ENCODE assay signal across 18 mouse cellular contexts in the genomic region with DNA sequence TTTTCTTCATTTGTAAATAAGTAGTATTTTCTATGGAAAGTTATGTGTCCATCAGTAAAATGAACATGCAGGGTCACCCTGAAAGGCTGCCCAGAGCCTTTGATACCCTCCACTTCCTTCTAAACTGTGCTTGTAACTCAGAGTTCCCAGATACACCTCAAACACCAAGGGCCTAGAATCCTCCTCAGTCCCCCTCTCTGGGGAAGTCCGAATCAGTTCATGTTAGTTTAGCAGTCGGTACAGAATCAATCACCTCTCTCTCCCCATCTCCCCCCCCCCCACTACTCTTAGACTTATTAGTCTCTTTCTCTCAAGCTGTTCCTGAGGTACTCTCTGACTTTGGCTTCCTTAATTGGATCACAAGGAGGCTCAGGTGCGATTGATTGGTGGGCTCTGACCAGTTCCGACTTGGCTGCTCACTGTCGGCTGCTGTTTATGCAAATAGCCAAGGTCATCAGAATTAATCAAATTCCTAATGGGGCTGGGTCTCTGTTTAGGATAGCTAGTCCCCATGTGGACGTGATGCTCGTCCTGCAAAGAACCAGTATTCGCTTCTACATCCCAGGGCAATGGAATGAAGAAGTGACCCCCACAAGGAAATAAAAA. TPM values are rescaled to one million over a fixed set of nuclear protein-coding genes. Genes with fewer than 3 reads are reported as not detected.
DNase-seq lines count a peak whose midpoint lies in the region; ATAC-seq lines count a peak whose summit lies in the region.
"Had no signal": no experiment of that assay in that cellular context is flagged by ENCODE, and none has a peak within 500 bp of the region (broad histone marks: within the 10 kb centered on the region; RNA-seq: fewer than 3 reads in every experiment).

No protein-coding gene starts in this region.

- H3K4me3 ChIP-seq in hindbrain, embryonic 10.5 days = no peak overlapping the region
- no peak overlapping the region for H3K4me3 ChIP-seq in hindbrain, embryonic 14.5 days (replicated peaks; ENCODE audit: low read length)
- no peak overlapping the region for H3K4me3 ChIP-seq in neural tube, embryonic 11.5 days (ENCODE audit: low read depth, low read length)
- H3K4me3 ChIP-seq in forebrain, embryonic 11.5 days (ENCODE audit: low read depth, low read length) = no peak overlapping the region
- no peak overlapping the region for H3K4me3 ChIP-seq in midbrain, embryonic 13.5 days (replicated peaks)
- H3K4me3 ChIP-seq: limb, embryonic 15.5 days had no signal

- peak overlapping the region; percentile 65 for H3K27ac ChIP-seq in hindbrain, embryonic 10.5 days
- no peak overlapping the region for H3K27ac ChIP-seq in hindbrain, embryonic 14.5 days
- H3K27ac ChIP-seq in neural tube, embryonic 11.5 days (ENCODE audit: low read depth, low read length) = peak overlapping the region; percentile 44; the same call in 1 of the 2 replicates
- H3K27ac ChIP-seq in forebrain, embryonic 11.5 days (ENCODE audit: low read depth, low read length) = peak overlapping the region; percentile 69
- peak overlapping the region; percentile 56 for H3K27ac ChIP-seq in midbrain, embryonic 13.5 days
- H3K27ac ChIP-seq: kidney, postnatal 0 days; limb, embryonic 15.5 days had no signal

- no peaks in the 10 kb centered on the region for H3K27me3 ChIP-seq in hindbrain, embryonic 10.5 days (ENCODE audit: insufficient read depth, poor library complexity, severe bottlenecking)
- H3K27me3 ChIP-seq in hindbrain, embryonic 14.5 days (ENCODE audit: control insufficient read depth, insufficient read depth, low read length) = no peaks in the 10 kb centered on the region
- no peaks in the 10 kb centered on the region for H3K27me3 ChIP-seq in neural tube, embryonic 11.5 days (ENCODE audit: control insufficient read depth, insufficient read depth, low read length)
- no peaks in the 10 kb centered on the region for H3K27me3 ChIP-seq in forebrain, embryonic 11.5 days (ENCODE audit: control insufficient read depth, insufficient read depth, low read length)
- H3K27me3 ChIP-seq in midbrain, embryonic 13.5 days = no peaks in the 10 kb centered on the region
- H3K27me3 ChIP-seq: limb, embryonic 15.5 days had no signal

- H3K36me3 ChIP-seq in hindbrain, embryonic 10.5 days = peaks cover 40% of the 10 kb centered on the region
- H3K36me3 ChIP-seq in hindbrain, embryonic 14.5 days (replicated peaks; ENCODE audit: control insufficient read depth, insufficient read depth) = peaks cover 31% of the 10 kb centered on the region; the same call in 1 of the 2 replicates
- H3K36me3 ChIP-seq in neural tube, embryonic 11.5 days (ENCODE audit: control insufficient read depth, insufficient read depth, low read length) = no peaks in the 10 kb centered on the region
- no peaks in the 10 kb centered on the region; the same call in 1 of the 2 replicates for H3K36me3 ChIP-seq in forebrain, embryonic 11.5 days (ENCODE audit: control insufficient read depth, insufficient read depth, low read length)
- H3K36me3 ChIP-seq in midbrain, embryonic 13.5 days = peaks cover 41% of the 10 kb centered on the region

- WGBS in hindbrain, embryonic 10.5 days = 32% methylated on average over 8 of the region's 8 CpGs
- 18% methylated on average over 8 of the region's 8 CpGs for WGBS in hindbrain, embryonic 14.5 days
- 36% methylated on average over 8 of the region's 8 CpGs for WGBS in neural tube, embryonic 11.5 days
- WGBS in forebrain, embryonic 11.5 days = 36% methylated on average over 8 of the region's 8 CpGs
- 25% methylated on average over 8 of the region's 8 CpGs for WGBS in midbrain, embryonic 13.5 days

- no peak overlapping the region for H3K9ac ChIP-seq in hindbrain, embryonic 14.5 days
- no peak overlapping the region for H3K9ac ChIP-seq in neural tube, embryonic 11.5 days (ENCODE audit: low read length)
- no peak overlapping the region for H3K9ac ChIP-seq in forebrain, embryonic 11.5 days (ENCODE audit: low read length)
- H3K9ac ChIP-seq in midbrain, embryonic 13.5 days (replicated peaks) = no peak overlapping the region
- H3K9ac ChIP-seq: limb, embryonic 15.5 days; liver, postnatal 0 days had no signal

- ATAC-seq in hindbrain, embryonic 14.5 days (ENCODE audit: low FRiP score) = no peak
- ATAC-seq in neural tube, embryonic 11.5 days (ENCODE audit: insufficient read depth, low FRiP score, low TSS enrichment) = 0 out of 2 replicates have a peak, but pooled peaks have one; percentile 38
- ATAC-seq in forebrain, embryonic 11.5 days (replicated peaks; ENCODE audit: low FRiP score) = 0 out of 2 replicates have a peak, but pooled peaks have one; percentile 30
- ATAC-seq in midbrain, embryonic 13.5 days = peak; percentile 54; the same call in 1 of the 2 replicates

- peaks cover 17% of the 10 kb centered on the region for H3K4me1 ChIP-seq in hindbrain, embryonic 10.5 days (replicated peaks)
- peaks cover 8% of the 10 kb centered on the region; the same call in 1 of the 2 replicates for H3K4me1 ChIP-seq in hindbrain, embryonic 14.5 days (replicated peaks; ENCODE audit: control insufficient read depth, insufficient read depth, low read length)
- peaks cover 11% of the 10 kb centered on the region for H3K4me1 ChIP-seq in neural tube, embryonic 11.5 days (ENCODE audit: control insufficient read depth, insufficient read depth, low read length)
- peaks cover 7% of the 10 kb centered on the region; the same call in 1 of the 2 replicates for H3K4me1 ChIP-seq in forebrain, embryonic 11.5 days (replicated peaks; ENCODE audit: control insufficient read depth, insufficient read depth, low read length)
- peaks cover 25% of the 10 kb centered on the region for H3K4me1 ChIP-seq in midbrain, embryonic 13.5 days (replicated peaks)

- no peaks in the 10 kb centered on the region for H3K9me3 ChIP-seq in hindbrain, embryonic 10.5 days
- H3K9me3 ChIP-seq in hindbrain, embryonic 14.5 days (ENCODE audit: control insufficient read depth, low read length) = no peaks in the 10 kb centered on the region
- H3K9me3 ChIP-seq in neural tube, embryonic 11.5 days (ENCODE audit: control insufficient read depth, low read length) = no peaks in the 10 kb centered on the region
- H3K9me3 ChIP-seq in forebrain, embryonic 11.5 days (ENCODE audit: control insufficient read depth, low read length) = no peaks in the 10 kb centered on the region
- no peaks in the 10 kb centered on the region for H3K9me3 ChIP-seq in midbrain, embryonic 13.5 days
- H3K9me3 ChIP-seq: limb, embryonic 15.5 days had no signal

- peak; percentile 6 for DNase-seq in hindbrain, embryonic 10.5 days (ENCODE audit: low spot score)
- DNase-seq in hindbrain, embryonic 14.5 days (ENCODE audit: low spot score) = no peak
- no peak for DNase-seq in neural tube, embryonic 11.5 days (ENCODE audit: low spot score)
- no peak for DNase-seq in neural tube, embryonic 10.5 days (ENCODE audit: extremely low spot score, low spot score)
- peak; percentile 47 for DNase-seq in forebrain, embryonic 11.5 days (ENCODE audit: low spot score)
- no peak for DNase-seq in urinary bladder, postnatal 14 days (ENCODE audit: low spot score)
- DNase-seq: adrenal gland, postnatal 25 days; cerebellum, adult 9-11 months; gastrocnemius, postnatal 14 days; layer of hippocampus, adult 9-11 months; liver, postnatal 0 days; retina, postnatal 1 day; spleen, adult 18-20 months had no signal

- H3K4me2 ChIP-seq in hindbrain, embryonic 14.5 days (replicated peaks) = no peak overlapping the region
- H3K4me2 ChIP-seq in neural tube, embryonic 11.5 days (ENCODE audit: low read depth) = no peak overlapping the region
- no peak overlapping the region for H3K4me2 ChIP-seq in forebrain, embryonic 11.5 days (ENCODE audit: low read depth, low read length, severe bottlenecking)
- no peak overlapping the region for H3K4me2 ChIP-seq in midbrain, embryonic 13.5 days (replicated peaks)
- H3K4me2 ChIP-seq: limb, embryonic 15.5 days had no signal

RNA-seq across cellular contexts. Expression of gene Cacna1c, which starts 3.2 kb away (rescaled TPM):
- polyA plus RNA-seq in hindbrain, embryonic 10.5 days (2016; fragmentation: Nextera tagmentation; extraction: Ambion mirVana) = 2.7 and 2.8 TPM in 2 replicates
- 7.4 and 10.1 TPM in 2 replicates for polyA plus RNA-seq in hindbrain, embryonic 14.5 days (2014; fragmentation: Nextera tagmentation; extraction: Ambion mirVana)
- polyA plus RNA-seq in neural tube, embryonic 11.5 days (2014; fragmentation: Nextera tagmentation; extraction: Ambion mirVana) = 3.3 and 3.8 TPM in 2 replicates
- 3.4 and 4.8 TPM in 2 replicates for polyA plus RNA-seq in forebrain, embryonic 11.5 days (2014; fragmentation: Nextera tagmentation; extraction: Ambion mirVana)
- polyA plus RNA-seq in midbrain, embryonic 13.5 days (2015; fragmentation: Nextera tagmentation; extraction: Ambion mirVana) = 5.2 and 5.6 TPM in 2 replicates

RNA-seq across cellular contexts. Expression of gene Dcp1b, which starts 24.3 kb away (rescaled TPM):
- polyA plus RNA-seq in hindbrain, embryonic 10.5 days (2016; fragmentation: Nextera tagmentation; extraction: Ambion mirVana) = 10.0 and 11.1 TPM in 2 replicates
- 11.6 and 12.6 TPM in 2 replicates for polyA plus RNA-seq in hindbrain, embryonic 14.5 days (2014; fragmentation: Nextera tagmentation; extraction: Ambion mirVana)
- 9.5 and 11.5 TPM in 2 replicates for polyA plus RNA-seq in neural tube, embryonic 11.5 days (2014; fragmentation: Nextera tagmentation; extraction: Ambion mirVana)
- 12.1 TPM in 2 replicates for polyA plus RNA-seq in forebrain, embryonic 11.5 days (2014; fragmentation: Nextera tagmentation; extraction: Ambion mirVana)
- 14.7 and 15.6 TPM in 2 replicates for polyA plus RNA-seq in midbrain, embryonic 13.5 days (2015; fragmentation: Nextera tagmentation; extraction: Ambion mirVana)

RNA-seq across cellular contexts. Expression of gene Cacna2d4, which starts 36.9 kb away (rescaled TPM):
- polyA plus RNA-seq in hindbrain, embryonic 10.5 days (2016; fragmentation: Nextera tagmentation; extraction: Ambion mirVana) = 0.02 and 0.09 TPM in 2 replicates
- 0.35 and 0.57 TPM in 2 replicates for polyA plus RNA-seq in hindbrain, embryonic 14.5 days (2014; fragmentation: Nextera tagmentation; extraction: Ambion mirVana)
- 0.28 TPM in 1 of 2 replicates, not detected in the other for polyA plus RNA-seq in neural tube, embryonic 11.5 days (2014; fragmentation: Nextera tagmentation; extraction: Ambion mirVana)
- polyA plus RNA-seq in forebrain, embryonic 11.5 days (2014; fragmentation: Nextera tagmentation; extraction: Ambion mirVana) = 0.05 TPM in 1 of 2 replicates, not detected in the other
- polyA plus RNA-seq in midbrain, embryonic 13.5 days (2015; fragmentation: Nextera tagmentation; extraction: Ambion mirVana) = 0.43 and 0.53 TPM in 2 replicates
- polyA plus RNA-seq: intestine, embryonic 14.5 days; kidney, postnatal 0 days; stomach, embryonic 16.5 days had no signal

Comparison
In these comparisons a context has a peak if more than half of its experiments do, and no peak if none do; other contexts are left out.
1. DNase-seq: peak in hindbrain, embryonic 10.5 days (single experiment) and forebrain, embryonic 11.5 days (single experiment); none in hindbrain, embryonic 14.5 days (single experiment), neural tube, embryonic 11.5 days (single experiment), neural tube, embryonic 10.5 days (single experiment) and urinary bladder, postnatal 14 days (single experiment).